Mouse (Mus musculus) heart, embryonic 10.5 days (tissue): Measurements from ENCODE around the gene Kcnk16. TPM values are rescaled to one million over a fixed set of nuclear protein-coding genes. Genes with fewer than 3 reads are reported as not detected.

ENCODE experiments used
- DNase-seq: peaks from one replicate; pipeline ENCODE4 v3.0.0-alpha.2; 2017; ENCODE audit warnings: low spot score
- H3K27ac ChIP-seq: fragments of 300-500 bp; sonication (generic); 2 replicates; pipeline ENCODE4 v1.5.1; 2016; ENCODE audit warnings: mild to moderate bottlenecking
- H3K27me3 ChIP-seq: fragments of 300-500 bp; sonication (generic); 2 replicates; pipeline ENCODE4 v1.6.1; 2016; ENCODE audit warnings: mild to moderate bottlenecking; ENCODE audit not compliant: poor library complexity, insufficient read depth, severe bottlenecking
- H3K36me3 ChIP-seq: fragments of 300-500 bp; sonication (generic); 2 replicates; pipeline ENCODE4 v1.6.1; 2016; ENCODE audit warnings: mild to moderate bottlenecking, moderate library complexity
- H3K4me1 ChIP-seq: fragments of 300-500 bp; sonication (generic); 2 replicates; pipeline ENCODE4 v1.6.1; 2016; ENCODE audit warnings: mild to moderate bottlenecking
- H3K4me3 ChIP-seq: fragments of 300-500 bp; sonication (generic); 2 replicates; pipeline ENCODE4 v1.5.1; 2016; ENCODE audit warnings: mild to moderate bottlenecking, moderate library complexity
- H3K9me3 ChIP-seq: fragments of 300-500 bp; sonication (generic); 2 replicates; pipeline ENCODE4 v1.6.1; 2016; ENCODE audit warnings: mild to moderate bottlenecking, moderate library complexity
- WGBS: fragments of 180-500 bp; shearing (Covaris S2); methylation state at CpG from one replicate; pipeline ENCODE4 v1.1.7; 2016; 5-methylcytosine and 5-hydroxymethylcytosine counted together
- polyA plus RNA-seq: library from polyadenylated mRNA; unstranded; fragments of >200 nt; fragmentation: Nextera tagmentation; extraction: Ambion mirVana; gene quantifications from 2 replicates; pipeline ENCODE4 v1.2.1, GENCODE M21; 2016

The Kcnk16 gene
- polyA plus RNA-seq, 1 experiment from 2014 or later: 0.65 TPM

- no peak for DNase-seq
- Histone ChIP-seq H3K27ac (no peak overlapping the region), H3K4me3 (no peak overlapping the region), H3K9me3 (no peaks in the 10 kb centered on the region), H3K27me3 (0 out of 2 replicates have a peak, but pooled peaks cover 6% of the 10 kb centered on the region), H3K36me3 (no peaks in the 10 kb centered on the region), H3K4me1 (0 out of 2 replicates have a peak, but pooled peaks cover under 1% of the 10 kb centered on the region)
- WGBS: 74% methylated on average over 14 of the region's 14 CpGs
Measured at GRCm38 (mm10) chr14:20250237-20251171, 18.5 kb downstream of the Kcnk16 start.

- Histone ChIP-seq H3K36me3 (no peaks in the 10 kb centered on the region), H3K27me3 (0 out of 2 replicates have a peak, but pooled peaks cover 6% of the 10 kb centered on the region), H3K9me3 (no peaks in the 10 kb centered on the region), H3K4me3 (no peak overlapping the region), H3K4me1 (0 out of 2 replicates have a peak, but pooled peaks cover 5% of the 10 kb centered on the region), H3K27ac (no peak overlapping the region)
- no peak for DNase-seq
- 88% methylated on average over 3 of the region's 3 CpGs for WGBS
Measured at GRCm38 (mm10) chr14:20248001-20248400, 21.0 kb downstream of the Kcnk16 start.

GRCm38 (mm10) chr14:20246811-20247266 lies 22.2 kb downstream of the Kcnk16 start:
- Histone ChIP-seq H3K36me3 (no peaks in the 10 kb centered on the region), H3K4me1 (0 out of 2 replicates have a peak, but pooled peaks cover 5% of the 10 kb centered on the region), H3K27me3 (0 out of 2 replicates have a peak, but pooled peaks cover 6% of the 10 kb centered on the region), H3K27ac (no peak overlapping the region), H3K4me3 (no peak overlapping the region), H3K9me3 (no peaks in the 10 kb centered on the region)
- 68% methylated on average over 11 of the region's 11 CpGs for WGBS
- DNase-seq: no peak

GRCm38 (mm10) chr14:20245861-20246260 lies 23.1 kb downstream of the Kcnk16 start:
- no peaks in the 10 kb centered on the region for H3K36me3 ChIP-seq
- H3K4me1 ChIP-seq: 0 out of 2 replicates have a peak, but pooled peaks cover 5% of the 10 kb centered on the region
- WGBS: 75% methylated on average over 5 of the region's 5 CpGs
- H3K9me3 ChIP-seq: no peaks in the 10 kb centered on the region
- no peak for DNase-seq
- no peak overlapping the region for H3K4me3 ChIP-seq
- no peak overlapping the region for H3K27ac ChIP-seq
- H3K27me3 ChIP-seq: 0 out of 2 replicates have a peak, but pooled peaks cover 6% of the 10 kb centered on the region

GRCm38 (mm10) chr14:20245318-20245717 lies 23.7 kb downstream of the Kcnk16 start:
- H3K36me3 ChIP-seq: no peaks in the 10 kb centered on the region
- 0 out of 2 replicates have a peak, but pooled peaks cover 6% of the 10 kb centered on the region for H3K27me3 ChIP-seq
- 49% methylated on average over 2 of the region's 2 CpGs for WGBS
- H3K4me1 ChIP-seq: 0 out of 2 replicates have a peak, but pooled peaks cover 5% of the 10 kb centered on the region
- H3K4me3 ChIP-seq: no peak overlapping the region
- no peak overlapping the region for H3K27ac ChIP-seq
- H3K9me3 ChIP-seq: no peaks in the 10 kb centered on the region
- DNase-seq: no peak

- 65% methylated on average over 3 of the region's 3 CpGs for WGBS
- H3K4me1 ChIP-seq: 0 out of 2 replicates have a peak, but pooled peaks cover 5% of the 10 kb centered on the region
- no peak for DNase-seq
- H3K4me3 ChIP-seq: no peak overlapping the region
- no peak overlapping the region for H3K27ac ChIP-seq
- H3K27me3 ChIP-seq: no peaks in the 10 kb centered on the region
- H3K9me3 ChIP-seq: no peaks in the 10 kb centered on the region
- no peaks in the 10 kb centered on the region for H3K36me3 ChIP-seq
Measured at GRCm38 (mm10) chr14:20243158-20243557, 25.8 kb downstream of the Kcnk16 start.

GRCm38 (mm10) chr14:20242454-20242853 lies 26.5 kb downstream of the Kcnk16 start:
- Histone ChIP-seq H3K4me1 (0 out of 2 replicates have a peak, but pooled peaks cover 5% of the 10 kb centered on the region), H3K36me3 (no peaks in the 10 kb centered on the region), H3K4me3 (no peak overlapping the region), H3K9me3 (no peaks in the 10 kb centered on the region), H3K27me3 (no peaks in the 10 kb centered on the region), H3K27ac (no peak overlapping the region)
- DNase-seq: no peak
- 76% methylated on average over 8 of the region's 8 CpGs for WGBS

GRCm38 (mm10) chr14:20234403-20234802 lies 34.6 kb downstream of the Kcnk16 start:
- no peak overlapping the region for H3K4me3 ChIP-seq
- WGBS: 77% methylated on average over 2 of the region's 2 CpGs
- no peak for DNase-seq

GRCm38 (mm10) chr14:20233016-20233980 lies 35.7 kb downstream of the Kcnk16 start:
- H3K36me3 ChIP-seq: no peaks in the 10 kb centered on the region
- no peak overlapping the region for H3K4me3 ChIP-seq
- H3K27me3 ChIP-seq: no peaks in the 10 kb centered on the region; the same call in 1 of the 2 replicates
- H3K9me3 ChIP-seq: no peaks in the 10 kb centered on the region
- no peak overlapping the region for H3K27ac ChIP-seq
- DNase-seq: no peak
- no peaks in the 10 kb centered on the region for H3K4me1 ChIP-seq
- WGBS: 69% methylated on average over 11 of the region's 11 CpGs

More at GRCm38 (mm10) chr14:20234403-20234802, 34.6 kb downstream of the Kcnk16 start:
- H3K4me1 ChIP-seq: no peaks in the 10 kb centered on the region
- no peaks in the 10 kb centered on the region for H3K36me3 ChIP-seq
- H3K9me3 ChIP-seq: no peaks in the 10 kb centered on the region
- no peak overlapping the region for H3K27ac ChIP-seq
- H3K27me3 ChIP-seq: no peaks in the 10 kb centered on the region; the same call in 1 of the 2 replicates

- WGBS: 74% methylated on average over 7 of the region's 7 CpGs
- Histone ChIP-seq H3K36me3 (no peaks in the 10 kb centered on the region), H3K27ac (no peak overlapping the region), H3K27me3 (no peaks in the 10 kb centered on the region; the same call in 1 of the 2 replicates), H3K4me1 (peaks cover 6% of the 10 kb centered on the region; the same call in 1 of the 2 replicates), H3K4me3 (no peak overlapping the region), H3K9me3 (no peaks in the 10 kb centered on the region)
- no peak for DNase-seq
Measured at GRCm38 (mm10) chr14:20230063-20230491, 38.9 kb downstream of the Kcnk16 start.

- Histone ChIP-seq H3K27ac (no peak overlapping the region), H3K4me1 (peaks cover 6% of the 10 kb centered on the region; the same call in 1 of the 2 replicates), H3K4me3 (no peak overlapping the region), H3K9me3 (no peaks in the 10 kb centered on the region), H3K36me3 (no peaks in the 10 kb centered on the region), H3K27me3 (no peaks in the 10 kb centered on the region; the same call in 1 of the 2 replicates)
- no peak for DNase-seq
- WGBS: 70% methylated on average over 6 of the region's 6 CpGs
Measured at GRCm38 (mm10) chr14:20229437-20229836, 39.6 kb downstream of the Kcnk16 start.

GRCm38 (mm10) chr14:20228336-20228735 lies 40.7 kb downstream of the Kcnk16 start:
- Histone ChIP-seq H3K4me1 (peaks cover 6% of the 10 kb centered on the region; the same call in 1 of the 2 replicates), H3K9me3 (no peaks in the 10 kb centered on the region), H3K36me3 (no peaks in the 10 kb centered on the region), H3K4me3 (no peak overlapping the region), H3K27ac (no peak overlapping the region), H3K27me3 (peaks cover under 1% of the 10 kb centered on the region; the same call in 1 of the 2 replicates)
- WGBS: 64% methylated on average over 4 of the region's 4 CpGs
- no peak for DNase-seq
